Mouse (Mus musculus): Measurements from ENCODE around the gene Gtpbp6.

GRCm38 (mm10) chr5:110091546-110091945 lies 16.5 kb downstream of the Gtpbp6 start:
- TF ChIP-seq HCFC1 (IDR thresholded peaks at IDR 0.05; ENCODE audit: borderline replicate concordance, insufficient read depth, low read length), result no peak
- no peak for TF ChIP-seq ZNF384 (IDR thresholded peaks at IDR 0.05; ENCODE audit: low read depth, low read length)
- no peak for TF ChIP-seq MAFK (IDR thresholded peaks at IDR 0.05; ENCODE audit: insufficient read depth, low read depth, low read length)
- TF ChIP-seq CHD2 (IDR thresholded peaks at IDR 0.05; ENCODE audit: low read depth, low read length), result no peak
- TF ChIP-seq ZC3H11A (IDR thresholded peaks at IDR 0.05; ENCODE audit: borderline replicate concordance, low read depth, low read length), result no peak

Measured in ES-E14 (cell line).